Mouse (Mus musculus): ENCODE results near the gene Slc17a7. TPM values are rescaled to one million over a fixed set of nuclear protein-coding genes. Genes with fewer than 3 reads are reported as not detected.
A peak's percentile ranks its signal among the peaks of the same experiment; 100 is the strongest.

Gene Slc17a7
- polyA plus RNA-seq, 1 experiment from 2014 or later, result 0.42 TPM

DNA sequence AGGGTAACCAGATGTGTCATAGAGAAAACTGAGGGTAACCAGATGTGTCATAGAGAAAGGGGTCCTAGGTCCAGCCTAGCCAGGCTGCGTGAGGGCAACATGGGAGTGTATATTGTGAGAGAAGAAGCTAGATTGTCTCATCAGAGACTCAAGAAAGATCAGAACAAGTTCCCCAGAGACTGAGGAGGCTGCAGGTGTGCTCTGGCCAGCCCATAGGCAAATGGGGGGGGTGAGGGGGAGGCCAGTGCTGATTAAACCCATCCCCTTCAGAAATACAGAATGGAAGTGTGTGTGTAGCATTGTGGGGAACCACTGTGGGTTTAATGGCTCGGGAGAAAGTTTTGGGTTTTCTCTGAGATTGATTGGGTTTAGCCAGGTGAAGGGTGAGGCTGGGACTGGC is 57.9 kb downstream of the Slc17a7 start:
- no peak overlapping the region for H3K27ac ChIP-seq
- no peak for ATAC-seq (ENCODE audit: low FRiP score)
- no peak overlapping the region for H3K4me2 ChIP-seq
- H3K27me3 ChIP-seq, result no peaks in the 10 kb centered on the region
- H3K4me1 ChIP-seq (replicated peaks), result peaks cover 34% of the 10 kb centered on the region
- no peak overlapping the region for H3K4me3 ChIP-seq
- WGBS, result 94% methylated on average over 2 of the region's 2 CpGs
- no peak overlapping the region for H3K9ac ChIP-seq
- no peaks in the 10 kb centered on the region for H3K9me3 ChIP-seq
- H3K36me3 ChIP-seq, result peaks cover 36% of the 10 kb centered on the region

DNA sequence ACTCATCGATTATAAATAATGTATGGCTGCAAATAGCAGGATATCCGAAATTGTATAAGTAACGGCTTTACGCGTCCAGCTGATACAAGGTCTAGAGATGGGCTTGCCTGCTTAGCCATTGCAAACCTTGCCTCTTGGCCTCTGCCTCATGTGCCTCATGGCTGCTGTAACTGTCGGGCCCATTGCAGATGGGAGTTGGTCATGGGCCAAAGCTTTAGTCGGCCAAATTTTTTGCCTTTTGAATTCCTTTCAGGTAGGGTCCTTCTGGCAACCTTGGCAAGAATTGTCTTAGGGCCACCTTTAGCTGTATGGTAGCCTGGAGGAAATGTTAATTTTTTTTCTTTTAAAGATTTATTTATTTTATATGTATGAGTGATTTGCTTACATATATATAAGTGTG is 61.1 kb downstream of the Slc17a7 start:
- H3K27me3 ChIP-seq, result no peaks in the 10 kb centered on the region
- no peak overlapping the region for H3K4me2 ChIP-seq
- H3K27ac ChIP-seq, result no peak overlapping the region
- no peak for ATAC-seq (ENCODE audit: low FRiP score)
- H3K4me3 ChIP-seq, result no peak overlapping the region
- no peaks in the 10 kb centered on the region for H3K9me3 ChIP-seq
- no peak overlapping the region for H3K9ac ChIP-seq
- WGBS, result 96% methylated on average over 7 of the region's 7 CpGs
- peaks cover 59% of the 10 kb centered on the region for H3K36me3 ChIP-seq
- peaks cover 8% of the 10 kb centered on the region; the same call in 1 of the 2 replicates for H3K4me1 ChIP-seq (replicated peaks)

MicroRNA genes within 50 kb of the gene (microRNA counts, 519-probe panel; counts per million panel counts)
- 3,308 counts per million, percentile 41 among the panel's probes with 10 or more counts for microRNA mmu-miR-150

Small RNA genes lying within 50 kb of the gene (microRNA-seq; reads per million reads assigned to microRNA genes)
- gene Mir150, result 37.2 reads per million, percentile 37 among the genes with 10 or more reads in this experiment
- gene Mir5121, result 7.2 reads per million, percentile 20 among the genes with 10 or more reads in this experiment
- gene Mir7055, result not detected

Other genes starting within 250 kb of the Slc17a7 start
- 105 and 108 TPM in 2 replicates for gene Ap2a1, start 234.5 kb upstream of the Slc17a7 start, polyA plus RNA-seq (2015; fragmentation: Nextera tagmentation; extraction: Ambion mirVana)
- gene Tsks, start 220.7 kb upstream of the Slc17a7 start, polyA plus RNA-seq (2015; fragmentation: Nextera tagmentation; extraction: Ambion mirVana), result 0.17 TPM in 1 of 2 replicates, not detected in the other
- 52.2 and 56.3 TPM in 2 replicates for gene Cpt1c, start 189.1 kb upstream of the Slc17a7 start, polyA plus RNA-seq (2015; fragmentation: Nextera tagmentation; extraction: Ambion mirVana)
- gene Prmt1, start 177.4 kb upstream of the Slc17a7 start, polyA plus RNA-seq (2015; fragmentation: Nextera tagmentation; extraction: Ambion mirVana), result 681 and 687 TPM in 2 replicates
- 66.7 and 68.3 TPM in 2 replicates for gene Irf3, start 166.3 kb upstream of the Slc17a7 start, polyA plus RNA-seq (2015; fragmentation: Nextera tagmentation; extraction: Ambion mirVana)
- gene Bcl2l12, start 165.2 kb upstream of the Slc17a7 start, polyA plus RNA-seq (2015; fragmentation: Nextera tagmentation; extraction: Ambion mirVana), result 16.2 and 19.7 TPM in 2 replicates
- 42.4 and 45.2 TPM in 2 replicates for gene Scaf1, start 147.6 kb upstream of the Slc17a7 start, polyA plus RNA-seq (2015; fragmentation: Nextera tagmentation; extraction: Ambion mirVana)
- gene Rras, start 146.0 kb upstream of the Slc17a7 start, polyA plus RNA-seq (2015; fragmentation: Nextera tagmentation; extraction: Ambion mirVana), result 11.5 and 15.4 TPM in 2 replicates
- gene Prr12, start 111.1 kb upstream of the Slc17a7 start, polyA plus RNA-seq (2015; fragmentation: Nextera tagmentation; extraction: Ambion mirVana), result 13.8 and 14.5 TPM in 2 replicates
- gene Nosip, start 101.5 kb upstream of the Slc17a7 start, polyA plus RNA-seq (2015; fragmentation: Nextera tagmentation; extraction: Ambion mirVana), result 58.0 and 58.5 TPM in 2 replicates
- 14.8 and 17.1 TPM in 2 replicates for gene Prrg2, start 101.3 kb upstream of the Slc17a7 start, polyA plus RNA-seq (2015; fragmentation: Nextera tagmentation; extraction: Ambion mirVana)
- gene Rcn3, start 71.7 kb upstream of the Slc17a7 start, polyA plus RNA-seq (2015; fragmentation: Nextera tagmentation; extraction: Ambion mirVana), result 93.8 and 103 TPM in 2 replicates
- 26.9 and 28.3 TPM in 2 replicates for gene Fcgrt, start 60.1 kb upstream of the Slc17a7 start, polyA plus RNA-seq (2015; fragmentation: Nextera tagmentation; extraction: Ambion mirVana)
- gene Rps11, start 39.5 kb upstream of the Slc17a7 start, polyA plus RNA-seq (2015; fragmentation: Nextera tagmentation; extraction: Ambion mirVana), result 994 and 999 TPM in 2 replicates
- 770 and 846 TPM in 2 replicates for gene Rpl13a, start 35.2 kb upstream of the Slc17a7 start, polyA plus RNA-seq (2015; fragmentation: Nextera tagmentation; extraction: Ambion mirVana)
- gene Gm45713, start 27.7 kb upstream of the Slc17a7 start, polyA plus RNA-seq (2015; fragmentation: Nextera tagmentation; extraction: Ambion mirVana), result 0.14 TPM in 1 of 2 replicates, not detected in the other
- gene Flt3l, start 27.5 kb upstream of the Slc17a7 start, polyA plus RNA-seq (2015; fragmentation: Nextera tagmentation; extraction: Ambion mirVana), result 1.4 and 1.6 TPM in 2 replicates
- 85.6 and 94.4 TPM in 2 replicates for gene Pih1d1, start 9.6 kb upstream of the Slc17a7 start, polyA plus RNA-seq (2015; fragmentation: Nextera tagmentation; extraction: Ambion mirVana)
- 23.7 and 24.5 TPM in 2 replicates for gene Aldh16a1, start 9.4 kb upstream of the Slc17a7 start, polyA plus RNA-seq (2015; fragmentation: Nextera tagmentation; extraction: Ambion mirVana)
- gene Gfy, start 15.6 kb downstream of the Slc17a7 start, polyA plus RNA-seq (2015; fragmentation: Nextera tagmentation; extraction: Ambion mirVana), result not detected in 2 replicates
- gene Pth2, start 17.0 kb downstream of the Slc17a7 start, polyA plus RNA-seq (2015; fragmentation: Nextera tagmentation; extraction: Ambion mirVana), result 0.66 TPM in 1 of 2 replicates, not detected in the other
- 0.49 and 0.54 TPM in 2 replicates for gene Ccdc155, start 40.9 kb downstream of the Slc17a7 start, polyA plus RNA-seq (2015; fragmentation: Nextera tagmentation; extraction: Ambion mirVana)
- 5.6 and 5.7 TPM in 2 replicates for gene Dkkl1, start 48.2 kb downstream of the Slc17a7 start, polyA plus RNA-seq (2015; fragmentation: Nextera tagmentation; extraction: Ambion mirVana)
- gene Tead2, start 51.8 kb downstream of the Slc17a7 start, polyA plus RNA-seq (2015; fragmentation: Nextera tagmentation; extraction: Ambion mirVana), result 78.6 and 79.2 TPM in 2 replicates
- gene Cd37, start 75.2 kb downstream of the Slc17a7 start, polyA plus RNA-seq (2015; fragmentation: Nextera tagmentation; extraction: Ambion mirVana), result 0.96 and 1.7 TPM in 2 replicates
- 0.18 and 0.38 TPM in 2 replicates for gene Slc6a16, start 77.1 kb downstream of the Slc17a7 start, polyA plus RNA-seq (2015; fragmentation: Nextera tagmentation; extraction: Ambion mirVana)
- not detected in 2 replicates for gene Slc6a21, start 113.6 kb downstream of the Slc17a7 start, polyA plus RNA-seq (2015; fragmentation: Nextera tagmentation; extraction: Ambion mirVana)
- gene Trpm4, start 169.8 kb downstream of the Slc17a7 start, polyA plus RNA-seq (2015; fragmentation: Nextera tagmentation; extraction: Ambion mirVana), result 7.3 and 8.9 TPM in 2 replicates
- gene Hrc, start 171.3 kb downstream of the Slc17a7 start, polyA plus RNA-seq (2015; fragmentation: Nextera tagmentation; extraction: Ambion mirVana), result 0.31 TPM in 2 replicates
- 19.9 and 20.7 TPM in 2 replicates for gene Ppfia3, start 203.1 kb downstream of the Slc17a7 start, polyA plus RNA-seq (2015; fragmentation: Nextera tagmentation; extraction: Ambion mirVana)
- gene Lin7b, start 206.6 kb downstream of the Slc17a7 start, polyA plus RNA-seq (2015; fragmentation: Nextera tagmentation; extraction: Ambion mirVana), result 12.5 and 13.4 TPM in 2 replicates
- gene Snrnp70, start 231.8 kb downstream of the Slc17a7 start, polyA plus RNA-seq (2015; fragmentation: Nextera tagmentation; extraction: Ambion mirVana), result 205 and 215 TPM in 2 replicates
- gene Kcna7, start 241.7 kb downstream of the Slc17a7 start, polyA plus RNA-seq (2015; fragmentation: Nextera tagmentation; extraction: Ambion mirVana), result not detected in 2 replicates
- gene Ntf5, start 249.7 kb downstream of the Slc17a7 start, polyA plus RNA-seq (2015; fragmentation: Nextera tagmentation; extraction: Ambion mirVana), result 0.10 and 0.19 TPM in 2 replicates

All from hindbrain, embryonic 13.5 days (tissue).